Mouse (Mus musculus) myocyte (in vitro differentiated cells): ENCODE measurements around the gene Topbp1.

Source experiments
- CEBPB ChIP-seq: IDR thresholded peaks from 2 replicates; pipeline ENCODE4 v1.6.1; 2011; ENCODE audit warnings: mild to moderate bottlenecking, moderate library complexity; ENCODE audit not compliant: poor library complexity, insufficient read depth, severe bottlenecking
- MAX ChIP-seq: IDR thresholded peaks from one replicate; pipeline ENCODE4 v1.6.1; 2011; ENCODE audit warnings: low read depth, mild to moderate bottlenecking, control low read depth
- MYOD1 ChIP-seq, 3 experiments: IDR thresholded peaks; one replicate each; pipeline ENCODE4 v1.6.1; 2011; ENCODE audit warnings: control low read depth in 2 of 3, low read depth in 2 of 3, mild to moderate bottlenecking in 2 of 3, moderate library complexity in 1 of 3; ENCODE audit not compliant: insufficient read length in 2 of 3, control insufficient read depth in 1 of 3
- MYOG ChIP-seq, 3 experiments: IDR thresholded peaks; one replicate each; pipeline ENCODE4 v1.6.1; 2011; ENCODE audit warnings: control low read depth in 2 of 3, low read depth in 2 of 3, mild to moderate bottlenecking in 2 of 3; ENCODE audit not compliant: insufficient read length in 2 of 3, control insufficient read depth in 1 of 3, insufficient read depth in 1 of 3
- POLR2A ChIP-seq: IDR thresholded peaks from one replicate; pipeline ENCODE4 v1.6.1; 2011; ENCODE audit warnings: low read depth, mild to moderate bottlenecking, control low read depth, moderate library complexity; ENCODE audit not compliant: insufficient read length
- TCF12 ChIP-seq: IDR thresholded peaks from one replicate; pipeline ENCODE4 v1.6.1; 2011; ENCODE audit warnings: mild to moderate bottlenecking, control low read depth; ENCODE audit not compliant: poor library complexity, insufficient read depth, severe bottlenecking
- TCF3 ChIP-seq: IDR thresholded peaks from one replicate; pipeline ENCODE4 v1.6.1; 2011; ENCODE audit warnings: low read depth, control low read depth; ENCODE audit not compliant: insufficient read length
- USF1 ChIP-seq: IDR thresholded peaks from one replicate; pipeline ENCODE4 v1.6.1; 2011; ENCODE audit warnings: low read depth, mild to moderate bottlenecking, control low read depth, moderate library complexity

DNA sequence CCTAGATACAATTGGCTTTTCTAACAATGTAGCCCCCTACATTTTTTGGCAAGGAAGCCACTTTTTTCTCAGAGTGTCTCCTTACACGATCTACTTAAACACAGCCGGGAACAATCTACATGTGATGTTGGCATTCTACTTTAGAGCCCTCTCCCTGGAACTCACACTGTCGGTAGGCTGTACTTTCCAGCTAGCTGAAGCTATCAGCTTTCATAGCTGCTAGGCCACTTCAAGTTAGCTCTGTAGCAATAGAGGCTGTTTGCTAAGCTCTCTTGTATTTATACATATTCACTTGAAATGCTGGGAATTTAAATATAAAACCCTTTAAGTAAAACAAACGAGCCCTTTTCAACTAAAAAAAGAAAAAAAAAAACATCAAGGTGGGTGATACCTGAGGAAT, 2.8 kb upstream of the Topbp1 start:
- TF ChIP-seq MYOD1 (IDR thresholded peaks at IDR 0.05; ENCODE audit: control insufficient read depth in 1 of 3, insufficient read length in 2 of 3, low read depth in 2 of 3) = no peak
- TF ChIP-seq USF1 = no peak
- TF ChIP-seq CEBPB = no peak
- TF ChIP-seq POLR2A = no peak
- TF ChIP-seq TCF3 = no peak
- no peak for TF ChIP-seq MAX
- TF ChIP-seq TCF12 = no peak
- TF ChIP-seq MYOG (IDR thresholded peaks at IDR 0.05; ENCODE audit: control insufficient read depth in 1 of 3, insufficient read depth in 1 of 3, insufficient read length in 2 of 3, low read depth in 2 of 3) = no peak
